Mouse (Mus musculus) CH12.LX (cell line): Measurements from ENCODE around the gene Intu.

Source experiments
- CTCF ChIP-seq, 2 experiments: IDR thresholded peaks in 1 of 2; conservative IDR thresholded peaks in 1 of 2; 2 replicates each; pipeline ENCODE4 v1.5.1; 2011 to 2012; ENCODE audit warnings: low read depth in 2 of 2, low read length in 2 of 2, improper control_type of control experiment in 1 of 2, inconsistent platforms in 1 of 2, mild to moderate bottlenecking in 1 of 2, moderate library complexity in 1 of 2
- EP300 ChIP-seq: IDR thresholded peaks from 2 replicates; pipeline ENCODE4 v1.6.1; 2011; ENCODE audit warnings: low read length, improper control_type of control experiment
- IRF4 ChIP-seq: IDR thresholded peaks from 2 replicates; pipeline ENCODE4 v1.6.1; 2014; ENCODE audit warnings: low read depth, mild to moderate bottlenecking, inconsistent platforms, low read length, improper control_type of control experiment
- KAT2A ChIP-seq: IDR thresholded peaks from 2 replicates; pipeline ENCODE4 v1.6.1; 2012; ENCODE audit warnings: low read length, improper control_type of control experiment, inconsistent platforms; ENCODE audit not compliant: insufficient replicate concordance
- MAX ChIP-seq: IDR thresholded peaks from 2 replicates; pipeline ENCODE4 v1.6.1; 2011; ENCODE audit warnings: low read length, improper control_type of control experiment
- POLR2A ChIP-seq: IDR thresholded peaks from 2 replicates; pipeline ENCODE4 v1.6.1; 2011; ENCODE audit warnings: low read depth, mild to moderate bottlenecking, improper control_type of control experiment, low read length
- RAD21 ChIP-seq: IDR thresholded peaks from 2 replicates; pipeline ENCODE4 v1.6.1; 2011; ENCODE audit warnings: low read depth, mild to moderate bottlenecking, low read length, improper control_type of control experiment, moderate library complexity
- SIN3A ChIP-seq: IDR thresholded peaks from 2 replicates; pipeline ENCODE4 v1.6.1; 2012; ENCODE audit warnings: low read length, improper control_type of control experiment, inconsistent platforms
- TCF12 ChIP-seq: IDR thresholded peaks from 2 replicates; pipeline ENCODE4 v1.6.1; 2014; ENCODE audit warnings: low read depth, mild to moderate bottlenecking, inconsistent platforms, low read length, improper control_type of control experiment

DNA sequence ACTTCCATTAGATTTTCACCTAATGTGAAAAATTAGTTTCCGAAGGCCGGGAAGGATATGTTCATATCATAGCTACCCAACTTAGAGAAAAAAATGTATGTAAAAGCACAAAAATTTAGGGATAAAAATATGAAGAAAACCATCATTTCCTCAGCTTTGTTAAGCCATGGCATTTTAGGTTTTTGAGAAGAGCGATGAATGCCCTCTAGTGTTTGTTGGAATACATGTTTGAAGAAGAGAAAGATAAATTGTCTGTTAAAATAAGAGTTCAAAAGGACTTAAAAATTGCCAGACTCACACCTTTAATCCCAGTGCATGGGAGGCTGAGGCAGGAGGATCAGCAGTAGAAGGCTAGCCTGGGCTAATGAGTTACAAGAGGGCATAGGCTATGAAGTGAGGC lies 10.5 kb upstream of the Intu start:
- TF ChIP-seq RAD21: peak; percentile 33
- TF ChIP-seq MAX: no peak
- no peak for TF ChIP-seq KAT2A
- TF ChIP-seq POLR2A: no peak
- no peak for TF ChIP-seq SIN3A
- TF ChIP-seq TCF12: no peak
- TF ChIP-seq IRF4: no peak
- TF ChIP-seq CTCF (conservative IDR thresholded peaks at IDR 0.05 in 1 of 2, IDR thresholded peaks at IDR 0.05 in 1 of 2; ENCODE audit: low read depth in 2 of 2, low read length in 2 of 2): peak in 1 of 2 experiments; percentile 42; a peak in 2 of 4 replicates
- no peak for TF ChIP-seq EP300
